Mouse (Mus musculus): Measurements from ENCODE around the gene Plscr1.

The Plscr1 gene

GRCm38 (mm10) chr9:92249447-92249852 lies at the start of gene Plscr1:
Gene Plscr1, plus strand, starts transcription at chr9:92249750.
- DNase-seq (ENCODE audit: low read depth, low spot score): peak; percentile 61

- DNase-seq (ENCODE audit: low read depth, low spot score): peak; percentile 26
These were observed 45.2 kb upstream of the Plscr1 start for GRCm38 (mm10) chr9:92204397-92204796.

- peak; percentile 84 for DNase-seq (ENCODE audit: low read depth, low spot score)
These were observed 42.2 kb upstream of the Plscr1 start for GRCm38 (mm10) chr9:92207307-92207706.

- DNase-seq (ENCODE audit: low read depth, low spot score): no peak
These were observed 41.8 kb upstream of the Plscr1 start for GRCm38 (mm10) chr9:92207757-92208156.

GRCm38 (mm10) chr9:92209850-92210249 lies 39.7 kb upstream of the Plscr1 start:
- DNase-seq (ENCODE audit: low read depth, low spot score): no peak

- DNase-seq (ENCODE audit: low read depth, low spot score): no peak
These were observed 39.1 kb upstream of the Plscr1 start for GRCm38 (mm10) chr9:92210386-92210967.

GRCm38 (mm10) chr9:92211048-92211447 lies 38.5 kb upstream of the Plscr1 start:
- no peak for DNase-seq (ENCODE audit: low read depth, low spot score)

GRCm38 (mm10) chr9:92217484-92217883 lies 32.1 kb upstream of the Plscr1 start:
- peak; percentile 30 for DNase-seq (ENCODE audit: low read depth, low spot score)

GRCm38 (mm10) chr9:92217896-92218295 lies 31.7 kb upstream of the Plscr1 start:
- DNase-seq (ENCODE audit: low read depth, low spot score): no peak

- no peak for DNase-seq (ENCODE audit: low read depth, low spot score)
These were observed 29.4 kb upstream of the Plscr1 start for GRCm38 (mm10) chr9:92220151-92220550.

GRCm38 (mm10) chr9:92221480-92221879 lies 28.1 kb upstream of the Plscr1 start:
- DNase-seq (ENCODE audit: low read depth, low spot score): no peak

- no peak for DNase-seq (ENCODE audit: low read depth, low spot score)
These were observed 24.8 kb upstream of the Plscr1 start for GRCm38 (mm10) chr9:92224598-92225231.

- peak; percentile 47 for DNase-seq (ENCODE audit: low read depth, low spot score)
These were observed 23.4 kb upstream of the Plscr1 start for GRCm38 (mm10) chr9:92226127-92226655.

GRCm38 (mm10) chr9:92226795-92227194 lies 22.8 kb upstream of the Plscr1 start:
- no peak for DNase-seq (ENCODE audit: low read depth, low spot score)

- no peak for DNase-seq (ENCODE audit: low read depth, low spot score)
These were observed 20.4 kb upstream of the Plscr1 start for GRCm38 (mm10) chr9:92228867-92229832.

- no peak for DNase-seq (ENCODE audit: low read depth, low spot score)
These were observed 19.7 kb upstream of the Plscr1 start for GRCm38 (mm10) chr9:92229833-92230205.

- DNase-seq (ENCODE audit: low read depth, low spot score): no peak
These were observed 14.6 kb upstream of the Plscr1 start for GRCm38 (mm10) chr9:92234901-92235458.

GRCm38 (mm10) chr9:92248773-92249446 lies 640 bp upstream of the Plscr1 start:
- no peak for DNase-seq (ENCODE audit: low read depth, low spot score)

GRCm38 (mm10) chr9:92249987-92250772 lies 630 bp downstream of the Plscr1 start:
- peak; percentile 92 for DNase-seq (ENCODE audit: low read depth, low spot score)

GRCm38 (mm10) chr9:92252718-92253117 lies 3.2 kb downstream of the Plscr1 start:
- no peak for DNase-seq (ENCODE audit: low read depth, low spot score)
